Mouse (Mus musculus): Measurements from ENCODE around the gene Unc80. TPM values are rescaled to one million over a fixed set of nuclear protein-coding genes. Genes with fewer than 3 reads are reported as not detected.

Unc80 gene
- polyA plus RNA-seq, 1 experiment from 2014 or later: 0.31 TPM

DNA sequence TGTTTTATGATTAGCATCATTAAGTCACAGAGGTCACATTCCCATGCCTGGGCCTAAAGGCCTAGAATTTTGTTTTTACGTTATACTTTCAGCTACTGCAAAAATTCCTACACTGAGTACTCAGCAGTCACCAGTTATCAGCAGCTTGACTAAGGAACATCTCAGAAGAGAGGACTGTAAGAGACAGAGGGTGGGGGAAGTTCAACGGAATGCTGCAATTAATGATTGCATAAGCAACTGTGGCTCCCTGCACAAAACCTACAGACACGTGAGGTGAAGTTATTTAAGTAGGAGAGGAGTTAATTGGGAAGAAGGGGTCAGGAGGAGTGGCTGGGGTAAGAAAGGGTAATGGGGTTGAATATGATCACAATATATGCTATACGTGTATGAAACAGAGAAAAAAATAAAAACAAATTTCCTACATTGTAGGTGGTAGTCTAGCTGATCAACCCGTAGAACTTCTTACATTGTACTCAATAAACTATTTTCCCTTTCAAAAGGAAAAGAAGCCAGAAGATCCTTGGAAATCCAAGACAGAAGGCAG lies 232.1 kb downstream of the Unc80 start:
- no peaks in the 10 kb centered on the region for H3K36me3 ChIP-seq (replicated peaks; ENCODE audit: control insufficient read depth, insufficient read depth, low read depth, low read length)
- peak; percentile 15; the same call in 1 of the 2 replicates for ATAC-seq (replicated peaks; ENCODE audit: insufficient number of reproducible peaks, low FRiP score, low TSS enrichment, low read depth)
- H3K4me1 ChIP-seq (ENCODE audit: control insufficient read depth, insufficient read depth, low read length): no peaks in the 10 kb centered on the region
- H3K4me2 ChIP-seq (ENCODE audit: low read depth, low read length): no peak overlapping the region; the same call in 1 of the 2 replicates
- H3K4me3 ChIP-seq (ENCODE audit: low read depth, low read length): peak overlapping the region; percentile 83
- no peaks in the 10 kb centered on the region for H3K27me3 ChIP-seq (ENCODE audit: control insufficient read depth, insufficient read depth, low read length)
- H3K9me3 ChIP-seq (replicated peaks; ENCODE audit: control insufficient read depth, low read length): no peaks in the 10 kb centered on the region
- WGBS: 43% methylated on average over 5 of the region's 5 CpGs
- H3K27ac ChIP-seq (replicated peaks; ENCODE audit: low read depth, low read length): no peak overlapping the region
- DNase-seq (ENCODE audit: low spot score): no peak
- no peak overlapping the region; the same call in 1 of the 2 replicates for H3K9ac ChIP-seq (replicated peaks; ENCODE audit: low read length)

DNA sequence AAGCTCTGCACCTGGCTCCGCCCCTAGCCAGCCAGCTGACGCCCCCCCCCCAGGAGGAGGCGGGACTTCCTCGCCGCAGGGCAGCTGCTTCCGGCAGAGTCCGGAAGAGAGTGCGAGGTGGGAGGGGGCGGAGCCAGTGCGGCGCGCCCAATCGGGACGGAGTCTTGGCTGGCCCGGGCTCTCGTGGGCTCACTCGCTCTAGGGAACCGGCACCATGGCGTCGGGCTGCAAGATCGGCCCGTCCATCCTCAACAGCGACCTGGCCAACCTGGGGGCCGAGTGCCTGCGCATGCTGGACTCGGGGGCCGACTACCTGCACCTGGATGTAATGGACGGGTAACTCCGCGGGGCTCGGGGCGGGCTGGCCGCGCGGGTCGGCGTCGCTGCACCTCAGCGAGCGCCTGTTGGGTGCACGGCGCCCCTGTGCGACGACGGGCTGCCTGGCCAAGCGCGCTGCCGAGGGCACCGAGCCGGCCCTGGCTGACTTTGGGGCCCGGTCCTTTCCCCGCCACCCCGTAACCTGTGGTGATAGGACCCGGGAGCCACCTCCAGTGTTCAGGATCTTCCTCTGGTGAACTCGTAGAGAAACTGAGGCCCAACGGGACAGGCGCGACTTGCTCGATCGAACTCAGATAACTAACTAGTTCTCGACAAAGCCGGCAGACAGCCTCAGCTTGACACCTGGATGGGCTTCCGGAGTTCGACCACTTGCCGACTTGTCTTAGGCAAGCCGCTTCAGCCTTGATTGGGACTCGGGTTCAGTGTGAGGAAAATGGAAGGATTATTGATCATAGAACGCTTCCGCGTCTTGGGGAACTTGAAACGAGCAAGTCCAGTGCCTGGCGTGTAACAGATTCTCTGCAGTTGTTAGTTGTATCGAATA lies 232.8 kb downstream of the Unc80 start, which contains the start of gene Rpe:
Gene Rpe (plus strand): TSS at position 139 of the 883 bp plus-strand sequence.
- WGBS: under 1% methylated on average over 73 of the region's 73 CpGs

DNA sequence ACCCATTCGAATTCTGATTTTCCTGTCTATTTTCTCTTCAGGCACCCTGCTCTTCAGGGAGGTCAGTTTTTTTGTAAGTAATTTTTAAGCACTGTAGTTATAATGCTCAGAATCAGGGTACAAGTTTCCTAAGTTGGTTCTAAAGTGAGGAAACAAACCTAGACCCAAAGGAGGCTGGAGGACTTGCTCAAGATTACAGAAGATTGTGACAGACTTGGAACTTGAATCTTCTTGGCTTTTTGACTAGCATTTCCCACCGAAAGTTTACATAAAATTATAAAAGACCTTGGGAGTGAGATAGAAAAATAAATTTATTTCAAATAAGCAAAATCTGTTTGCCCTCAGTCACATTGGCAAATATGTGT lies 233.4 kb downstream of the Unc80 start:
- Histone ChIP-seq H3K27ac (replicated peaks; ENCODE audit: low read depth, low read length) (no peak overlapping the region), H3K4me3 (ENCODE audit: low read depth, low read length) (peak overlapping the region; percentile 83), H3K36me3 (replicated peaks; ENCODE audit: control insufficient read depth, insufficient read depth, low read depth, low read length) (no peaks in the 10 kb centered on the region), H3K9ac (replicated peaks; ENCODE audit: low read length) (peak overlapping the region; percentile 74), H3K4me2 (ENCODE audit: low read depth, low read length) (peak overlapping the region; percentile 65), H3K27me3 (ENCODE audit: control insufficient read depth, insufficient read depth, low read length) (no peaks in the 10 kb centered on the region), H3K9me3 (replicated peaks; ENCODE audit: control insufficient read depth, low read length) (no peaks in the 10 kb centered on the region), H3K4me1 (ENCODE audit: control insufficient read depth, insufficient read depth, low read length) (no peaks in the 10 kb centered on the region)
- no peak for DNase-seq (ENCODE audit: low spot score)
- 24% methylated on average over 2 of the region's 2 CpGs for WGBS
- ATAC-seq (replicated peaks; ENCODE audit: insufficient number of reproducible peaks, low FRiP score, low TSS enrichment, low read depth): no peak

More for the DNA sequence above, 232.8 kb downstream of the Unc80 start, which contains the start of gene Rpe:
- Histone ChIP-seq H3K4me1 (ENCODE audit: control insufficient read depth, insufficient read depth, low read length) (no peaks in the 10 kb centered on the region), H3K9me3 (replicated peaks; ENCODE audit: control insufficient read depth, low read length) (no peaks in the 10 kb centered on the region), H3K27ac (replicated peaks; ENCODE audit: low read depth, low read length) (no peak within 1 kb of the TSS), H3K4me3 (ENCODE audit: low read depth, low read length) (peak within 1 kb of the TSS; percentile 83), H3K4me2 (ENCODE audit: low read depth, low read length) (peak within 1 kb of the TSS; percentile 65), H3K36me3 (replicated peaks; ENCODE audit: control insufficient read depth, insufficient read depth, low read depth, low read length) (no peaks in the 10 kb centered on the region), H3K27me3 (ENCODE audit: control insufficient read depth, insufficient read depth, low read length) (no peaks in the 10 kb centered on the region), H3K9ac (replicated peaks; ENCODE audit: low read length) (peak within 1 kb of the TSS; percentile 74)
- DNase-seq (ENCODE audit: low spot score): peak; percentile 95
- ATAC-seq (replicated peaks; ENCODE audit: insufficient number of reproducible peaks, low FRiP score, low TSS enrichment, low read depth): peak; percentile 100

DNA sequence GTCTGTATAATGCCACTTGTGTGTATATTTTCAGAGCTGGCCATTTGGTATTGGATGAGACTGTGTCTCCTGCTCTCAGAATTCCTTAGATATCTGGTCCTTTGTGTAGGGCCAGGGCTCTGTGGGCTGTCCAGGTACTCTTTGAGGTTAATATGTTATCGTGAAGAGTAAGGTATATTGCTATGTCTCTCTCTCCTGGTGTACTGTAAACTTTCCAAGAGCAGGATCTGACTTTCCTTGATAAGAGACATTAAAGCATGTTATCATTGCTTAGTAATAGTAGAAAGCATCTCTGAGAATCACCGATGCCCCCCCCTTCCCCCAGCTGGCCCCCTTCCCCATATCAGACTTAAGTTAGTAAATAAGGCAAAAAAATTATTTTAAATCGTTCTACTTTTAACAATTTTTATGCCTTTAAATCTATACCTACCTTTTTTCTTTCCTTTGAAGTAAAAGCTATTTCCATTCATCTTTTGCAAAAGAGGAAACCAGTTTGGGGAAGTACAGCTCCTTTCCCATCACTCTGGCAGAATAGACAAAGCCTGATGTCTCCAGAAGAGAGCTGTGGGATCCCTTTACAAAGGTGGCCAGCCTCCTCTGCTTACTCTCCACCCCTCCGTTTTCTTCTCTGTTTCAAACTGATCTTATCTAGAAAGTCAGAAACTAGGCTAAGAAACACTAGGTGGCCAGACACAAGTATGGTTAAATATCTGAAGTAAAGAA lies 234.6 kb downstream of the Unc80 start:
- ATAC-seq (replicated peaks; ENCODE audit: insufficient number of reproducible peaks, low FRiP score, low TSS enrichment, low read depth) (no peak), DNase-seq (ENCODE audit: low spot score) (no peak)
- Histone ChIP-seq H3K27me3 (ENCODE audit: control insufficient read depth, insufficient read depth, low read length) (no peaks in the 10 kb centered on the region), H3K9ac (replicated peaks; ENCODE audit: low read length) (no peak overlapping the region), H3K36me3 (replicated peaks; ENCODE audit: control insufficient read depth, insufficient read depth, low read depth, low read length) (no peaks in the 10 kb centered on the region), H3K27ac (replicated peaks; ENCODE audit: low read depth, low read length) (no peak overlapping the region), H3K4me2 (ENCODE audit: low read depth, low read length) (no peak overlapping the region), H3K4me3 (ENCODE audit: low read depth, low read length) (no peak overlapping the region), H3K4me1 (ENCODE audit: control insufficient read depth, insufficient read depth, low read length) (no peaks in the 10 kb centered on the region), H3K9me3 (replicated peaks; ENCODE audit: control insufficient read depth, low read length) (no peaks in the 10 kb centered on the region)
- 83% methylated on average over 4 of the region's 4 CpGs for WGBS

DNA sequence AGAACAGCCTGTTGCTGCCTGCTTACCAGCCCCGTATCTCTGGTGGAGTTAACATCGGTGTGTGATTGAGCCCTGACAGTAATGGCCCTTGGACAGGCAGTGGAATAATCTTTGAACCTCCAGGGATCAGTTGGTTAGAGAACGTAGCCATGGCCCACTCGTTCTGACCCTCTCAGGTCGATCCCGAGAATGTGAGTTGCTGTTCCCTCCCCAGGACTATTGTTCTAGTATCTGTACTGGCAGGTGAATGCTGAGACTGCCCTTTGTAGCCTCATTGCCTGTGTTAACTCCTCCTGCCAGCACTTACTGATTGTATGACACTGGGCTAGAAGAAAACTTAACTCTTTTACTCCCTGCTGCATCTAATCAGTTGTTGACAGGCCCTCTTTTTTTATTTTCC lies 236.4 kb downstream of the Unc80 start:
- no peak overlapping the region for H3K4me2 ChIP-seq (ENCODE audit: low read depth, low read length)
- ATAC-seq (replicated peaks; ENCODE audit: insufficient number of reproducible peaks, low FRiP score, low TSS enrichment, low read depth) (no peak), DNase-seq (ENCODE audit: low spot score) (no peak)
- no peak overlapping the region for H3K4me3 ChIP-seq (ENCODE audit: low read depth, low read length)
- H3K9ac ChIP-seq (replicated peaks; ENCODE audit: low read length): no peak overlapping the region
- H3K27ac ChIP-seq (replicated peaks; ENCODE audit: low read depth, low read length): no peak overlapping the region
- H3K9me3 ChIP-seq (replicated peaks; ENCODE audit: control insufficient read depth, low read length): no peaks in the 10 kb centered on the region
- H3K36me3 ChIP-seq (replicated peaks; ENCODE audit: control insufficient read depth, insufficient read depth, low read depth, low read length): no peaks in the 10 kb centered on the region
- no peaks in the 10 kb centered on the region for H3K4me1 ChIP-seq (ENCODE audit: control insufficient read depth, insufficient read depth, low read length)
- WGBS: 72% methylated on average over 6 of the region's 6 CpGs
- no peaks in the 10 kb centered on the region for H3K27me3 ChIP-seq (ENCODE audit: control insufficient read depth, insufficient read depth, low read length)

DNA sequence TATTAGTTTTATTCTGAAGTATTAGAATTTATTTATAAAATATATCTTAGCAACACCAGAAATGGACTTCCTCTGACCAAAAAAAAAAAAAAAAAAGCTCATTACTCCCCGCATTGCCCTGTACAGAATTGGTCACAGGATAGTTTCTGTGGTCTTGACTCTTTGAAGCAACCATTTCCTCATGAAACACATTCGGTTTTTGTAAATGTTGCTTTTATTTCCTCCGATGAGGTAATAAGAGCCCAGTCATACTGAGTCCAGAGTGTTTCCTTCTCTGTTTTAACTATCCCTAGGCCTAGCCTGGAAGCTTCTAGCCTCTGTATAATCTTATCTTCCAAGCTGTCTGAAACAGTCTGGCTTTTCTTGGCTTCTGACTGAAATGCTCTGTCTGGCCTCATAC lies 244.7 kb downstream of the Unc80 start:
- DNase-seq (ENCODE audit: low spot score): no peak
- no peak for ATAC-seq (replicated peaks; ENCODE audit: insufficient number of reproducible peaks, low FRiP score, low TSS enrichment, low read depth)
- no peaks in the 10 kb centered on the region; the same call in 1 of the 2 replicates for H3K36me3 ChIP-seq (replicated peaks; ENCODE audit: control insufficient read depth, insufficient read depth, low read depth, low read length)
- no peak overlapping the region for H3K27ac ChIP-seq (replicated peaks; ENCODE audit: low read depth, low read length)
- no peak overlapping the region for H3K4me2 ChIP-seq (ENCODE audit: low read depth, low read length)
- no peaks in the 10 kb centered on the region for H3K9me3 ChIP-seq (replicated peaks; ENCODE audit: control insufficient read depth, low read length)
- no peak overlapping the region for H3K9ac ChIP-seq (replicated peaks; ENCODE audit: low read length)
- no peak overlapping the region for H3K4me3 ChIP-seq (ENCODE audit: low read depth, low read length)
- no peaks in the 10 kb centered on the region for H3K27me3 ChIP-seq (ENCODE audit: control insufficient read depth, insufficient read depth, low read length)
- WGBS: 93% methylated on average over 3 of the region's 3 CpGs
- no peaks in the 10 kb centered on the region for H3K4me1 ChIP-seq (ENCODE audit: control insufficient read depth, insufficient read depth, low read length)

DNA sequence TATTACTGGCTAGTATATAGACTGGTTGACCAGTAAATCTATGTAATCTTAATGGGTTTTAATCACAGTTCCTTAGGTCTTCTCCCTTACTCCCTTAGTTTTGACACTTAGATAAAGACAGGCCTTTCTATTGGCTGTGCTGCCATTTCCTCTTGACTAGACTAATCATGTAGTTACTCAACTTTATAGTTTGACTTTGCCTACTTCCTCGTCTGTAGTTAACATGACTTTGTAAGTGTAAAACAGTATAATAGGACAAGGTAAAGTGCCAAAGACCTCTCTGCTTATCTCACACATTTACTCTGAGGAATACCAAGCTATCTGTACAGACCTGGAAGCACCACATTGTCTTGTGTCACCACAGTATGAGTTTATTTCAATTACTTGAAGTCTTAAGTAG lies 262.4 kb downstream of the Unc80 start:
- H3K27me3 ChIP-seq (ENCODE audit: control insufficient read depth, insufficient read depth, low read length): no peaks in the 10 kb centered on the region
- WGBS: 83% methylated on average over 1 of the region's 1 CpGs
- ATAC-seq (replicated peaks; ENCODE audit: insufficient number of reproducible peaks, low FRiP score, low TSS enrichment, low read depth) (no peak), DNase-seq (ENCODE audit: low spot score) (no peak)
- no peak overlapping the region for H3K9ac ChIP-seq (replicated peaks; ENCODE audit: low read length)
- H3K4me1 ChIP-seq (ENCODE audit: control insufficient read depth, insufficient read depth, low read length): no peaks in the 10 kb centered on the region
- H3K9me3 ChIP-seq (replicated peaks; ENCODE audit: control insufficient read depth, low read length): no peaks in the 10 kb centered on the region
- H3K4me2 ChIP-seq (ENCODE audit: low read depth, low read length): no peak overlapping the region
- H3K27ac ChIP-seq (replicated peaks; ENCODE audit: low read depth, low read length): no peak overlapping the region
- H3K4me3 ChIP-seq (ENCODE audit: low read depth, low read length): no peak overlapping the region
- no peaks in the 10 kb centered on the region; the same call in 1 of the 2 replicates for H3K36me3 ChIP-seq (replicated peaks; ENCODE audit: control insufficient read depth, insufficient read depth, low read depth, low read length)

Data from embryonic facial prominence, embryonic 11.5 days (tissue).